Mouse (Mus musculus) CH12.LX (cell line): Measurements from ENCODE around the gene Gm45716. TPM values are rescaled to one million over a fixed set of nuclear protein-coding genes. Genes with fewer than 3 reads are reported as not detected.

Experiments
- DNase-seq: peaks from one replicate; pipeline ENCODE4 v3.0.0-alpha.2; 2013; ENCODE audit errors: extremely low read depth
- H3K27ac ChIP-seq: 2 replicates; pipeline ENCODE4 v1.5.1; 2012; ENCODE audit warnings: low read depth, mild to moderate bottlenecking, control low read depth, moderate library complexity; ENCODE audit not compliant: insufficient read depth
- H3K27me3 ChIP-seq: replicated peaks from 2 replicates; pipeline ENCODE3; 2012; ENCODE audit warnings: inconsistent platforms
- H3K36me3 ChIP-seq, 2 experiments: replicated peaks in 1 of 2; 2 replicates each; pipeline versions ENCODE3 to v1.6.1; 2012; ENCODE audit warnings: inconsistent platforms in 1 of 2, low read length in 1 of 2, mild to moderate bottlenecking in 1 of 2, mixed read lengths in 1 of 2, moderate library complexity in 1 of 2; ENCODE audit not compliant: control insufficient read depth in 1 of 2, insufficient read depth in 1 of 2
- H3K4me1 ChIP-seq, 2 experiments: 2 replicates each; pipeline ENCODE4 v1.6.1; 2012; ENCODE audit warnings: inconsistent platforms in 1 of 2, moderate library complexity in 1 of 2; ENCODE audit not compliant: insufficient read depth in 2 of 2, control insufficient read depth in 1 of 2
- H3K4me2 ChIP-seq: 2 replicates; pipeline ENCODE4 v1.6.1; 2012; ENCODE audit warnings: low read depth, mild to moderate bottlenecking, control low read depth; ENCODE audit not compliant: poor library complexity, insufficient read depth, severe bottlenecking
- H3K4me3 ChIP-seq, 3 experiments: fragments of 150-350 bp in 1 of 3; sonication (generic) in 1 of 3; replicated peaks in 1 of 3; 2 replicates each; pipeline versions ENCODE3 to v1.5.1; 2011 to 2012; ENCODE audit warnings: low read depth in 2 of 3, low read length in 2 of 3, mild to moderate bottlenecking in 2 of 3, moderate library complexity in 2 of 3, control low read depth in 1 of 3, improper control_type of control experiment in 1 of 3, inconsistent platforms in 1 of 3, mixed read lengths in 1 of 3; ENCODE audit not compliant: poor library complexity in 1 of 3
- H3K79me2 ChIP-seq: replicated peaks from 2 replicates; pipeline ENCODE4 v1.6.1; 2012; ENCODE audit warnings: mild to moderate bottlenecking, moderate library complexity; ENCODE audit not compliant: control insufficient read depth, poor library complexity, insufficient read depth, severe bottlenecking; ENCODE audit errors: extremely low read depth
- H3K9ac ChIP-seq: 2 replicates; pipeline ENCODE4 v1.6.1; 2012; ENCODE audit warnings: low read depth, mild to moderate bottlenecking, control low read depth, moderate library complexity; ENCODE audit not compliant: insufficient read depth
- H3K9me3 ChIP-seq: replicated peaks from 2 replicates; pipeline ENCODE3; 2012; ENCODE audit warnings: low read length, inconsistent platforms, mixed read lengths
- CHD1 ChIP-seq: IDR thresholded peaks from 2 replicates; pipeline ENCODE4 v1.6.1; 2012; ENCODE audit warnings: low read depth, low read length, improper control_type of control experiment, inconsistent platforms
- CTCF ChIP-seq, 2 experiments: IDR thresholded peaks in 1 of 2; conservative IDR thresholded peaks in 1 of 2; 2 replicates each; pipeline ENCODE4 v1.5.1; 2011 to 2012; ENCODE audit warnings: low read depth in 2 of 2, low read length in 2 of 2, improper control_type of control experiment in 1 of 2, inconsistent platforms in 1 of 2, mild to moderate bottlenecking in 1 of 2, moderate library complexity in 1 of 2
- E2F4 ChIP-seq: IDR thresholded peaks from 2 replicates; pipeline ENCODE4 v1.6.1; 2011; ENCODE audit warnings: low read depth, low read length, improper control_type of control experiment; ENCODE audit not compliant: insufficient replicate concordance
- GABPA ChIP-seq: IDR thresholded peaks from 2 replicates; pipeline ENCODE4 v1.6.1; 2012; ENCODE audit warnings: low read depth, low read length, improper control_type of control experiment, inconsistent platforms; ENCODE audit not compliant: insufficient replicate concordance
- IRF4 ChIP-seq: IDR thresholded peaks from 2 replicates; pipeline ENCODE4 v1.6.1; 2014; ENCODE audit warnings: low read depth, mild to moderate bottlenecking, inconsistent platforms, low read length, improper control_type of control experiment
- JUN ChIP-seq: IDR thresholded peaks from 2 replicates; pipeline ENCODE4 v1.6.1; 2011; ENCODE audit warnings: low read depth, mild to moderate bottlenecking, low read length, improper control_type of control experiment, moderate library complexity; ENCODE audit not compliant: insufficient read depth
- KAT2A ChIP-seq: IDR thresholded peaks from 2 replicates; pipeline ENCODE4 v1.6.1; 2012; ENCODE audit warnings: low read length, improper control_type of control experiment, inconsistent platforms; ENCODE audit not compliant: insufficient replicate concordance
- MAFK ChIP-seq: IDR thresholded peaks from 2 replicates; pipeline ENCODE4 v1.6.1; 2011; ENCODE audit warnings: low read length, improper control_type of control experiment; ENCODE audit not compliant: insufficient replicate concordance
- MAX ChIP-seq: IDR thresholded peaks from 2 replicates; pipeline ENCODE4 v1.6.1; 2011; ENCODE audit warnings: low read length, improper control_type of control experiment
- MAZ ChIP-seq: IDR thresholded peaks from 2 replicates; pipeline ENCODE4 v1.6.1; 2012; ENCODE audit warnings: low read depth, mild to moderate bottlenecking, inconsistent platforms, low read length, improper control_type of control experiment, moderate library complexity
- MEF2A ChIP-seq: IDR thresholded peaks from 2 replicates; pipeline ENCODE4 v1.6.1; 2014; ENCODE audit warnings: low read depth, mild to moderate bottlenecking, inconsistent platforms, low read length, improper control_type of control experiment, borderline replicate concordance
- NELFE ChIP-seq: IDR thresholded peaks from 2 replicates; pipeline ENCODE4 v1.6.1; 2011; ENCODE audit warnings: low read depth, low read length, improper control_type of control experiment
- PAX5 ChIP-seq: IDR thresholded peaks from 2 replicates; pipeline ENCODE4 v1.6.1; 2012; ENCODE audit warnings: low read length, inconsistent platforms, mixed read lengths
- POLR2AphosphoS2 ChIP-seq: IDR thresholded peaks from 2 replicates; pipeline ENCODE4 v1.6.1; 2011; ENCODE audit warnings: low read depth, low read length, improper control_type of control experiment
- RAD21 ChIP-seq: IDR thresholded peaks from 2 replicates; pipeline ENCODE4 v1.6.1; 2011; ENCODE audit warnings: low read depth, mild to moderate bottlenecking, low read length, improper control_type of control experiment, moderate library complexity
- RCOR1 ChIP-seq: conservative IDR thresholded peaks from 2 replicates; pipeline ENCODE4 v1.6.1; 2012; ENCODE audit warnings: low read depth, mild to moderate bottlenecking, inconsistent platforms, low read length, improper control_type of control experiment
- SMC3 ChIP-seq: IDR thresholded peaks from 2 replicates; pipeline ENCODE4 v1.6.1; 2011; ENCODE audit warnings: low read depth, low read length, improper control_type of control experiment
- TBP ChIP-seq: conservative IDR thresholded peaks from 2 replicates; pipeline ENCODE4 v1.6.1; 2011; ENCODE audit warnings: low read depth, low read length, improper control_type of control experiment
- TCF12 ChIP-seq: IDR thresholded peaks from 2 replicates; pipeline ENCODE4 v1.6.1; 2014; ENCODE audit warnings: low read depth, mild to moderate bottlenecking, inconsistent platforms, low read length, improper control_type of control experiment
- UBTF ChIP-seq: IDR thresholded peaks from 2 replicates; pipeline ENCODE4 v1.6.1; 2012; ENCODE audit warnings: low read depth, mild to moderate bottlenecking, inconsistent platforms, low read length, improper control_type of control experiment, moderate library complexity
- USF2 ChIP-seq: conservative IDR thresholded peaks from 2 replicates; pipeline ENCODE4 v1.6.1; 2011; ENCODE audit warnings: low read depth, low read length, improper control_type of control experiment
- ZC3H11A ChIP-seq: IDR thresholded peaks from 2 replicates; pipeline ENCODE4 v1.6.1; 2012; ENCODE audit warnings: low read depth, mild to moderate bottlenecking, inconsistent platforms, low read length, improper control_type of control experiment
- ZMIZ1 ChIP-seq: IDR thresholded peaks from 2 replicates; pipeline ENCODE4 v1.6.1; 2012; ENCODE audit warnings: low read depth, mild to moderate bottlenecking, inconsistent platforms, low read length, improper control_type of control experiment
- dilution Hi-C: fragments of 300-500 bp; cut with MboI; formaldehyde crosslinking; loops from 2 replicates; pipeline ENCODE4 v1.14.3; 2020; ENCODE audit warnings: low sequenced_read_pairs; ENCODE audit not compliant: extremely low pct_unique_long_range_greater_than_20kb, extremely low pct_ligation_motif_present
- in situ Hi-C: fragments of 300-500 bp; cut with MboI; formaldehyde crosslinking; loops from 3 replicates; pipeline ENCODE4 v1.14.3; 2019; ENCODE audit warnings: low sequenced_read_pairs, low pct_ligation_motif_present, low pct_unique_long_range_greater_than_20kb, mixed read lengths
- polyA plus RNA-seq: library from polyadenylated mRNA; unstranded; fragments of >175 nt; gene quantifications from 2 replicates; pipeline ENCODE4 v1.2.1, GENCODE M21; 2012; ENCODE audit warnings: low read depth; ENCODE audit not compliant: insufficient read length
- total RNA-seq, 2 experiments: library from RNA; depleted of rRNA; stranded (reverse); fragments of 300-350 nt in 1 of 2; fragments of >200 nt in 1 of 2; gene quantifications; 2 replicates each; pipeline ENCODE4 v1.2.3; 2012 to 2014

Gm45716 gene
- total and polyA plus RNA-seq, 3 experiments, result 3.0 to 15.9 (median 9.9) TPM

GRCm38 (mm10) chr11:90169200-90170013 is 18.1 kb upstream of the Gm45716 start (continued):
- no peak for TF ChIP-seq JUN

- TF ChIP-seq NELFE, result peak; percentile 31; the same call in 1 of the 2 replicates
- peak; percentile 88 for TF ChIP-seq ZC3H11A
- TF ChIP-seq TCF12, result no peak
- TF ChIP-seq RAD21, result peak; percentile 98
- TF ChIP-seq CHD1, result no peak
- no peak for TF ChIP-seq USF2
- TF ChIP-seq MEF2A, result no peak
- peak; percentile 95 for TF ChIP-seq SMC3
- no peak for TF ChIP-seq MAZ
- no peak for TF ChIP-seq POLR2AphosphoS2
- peak; percentile 93 to 98 for TF ChIP-seq CTCF (conservative IDR thresholded peaks at IDR 0.05 in 1 of 2, IDR thresholded peaks at IDR 0.05 in 1 of 2; ENCODE audit: low read depth in 2 of 2, low read length in 2 of 2)
- no peak for TF ChIP-seq TBP
- TF ChIP-seq PAX5, result no peak
- TF ChIP-seq E2F4, result no peak
- no peak for TF ChIP-seq MAX
- 0 out of 2 replicates have a peak, but pooled peaks have one; percentile 22 for TF ChIP-seq IRF4
- TF ChIP-seq KAT2A, result no peak
- TF ChIP-seq, all 38 proteins: peak for 6
- H3K36me3 ChIP-seq, result no peaks in the 10 kb centered on the region
- in situ Hi-C loops (loop anchor here (25.0 kb wide), 1 partner anchor 633 kb away; no protein-coding TSS in a partner anchor), dilution Hi-C loops (no loop called here)
- no peak overlapping the region for H3K4me3 ChIP-seq
- H3K79me2 ChIP-seq, result no peaks in the 10 kb centered on the region
- peaks cover 0 to 13% of the 10 kb centered on the region in 2 experiments; a peak in 2 of 4 replicates for H3K4me1 ChIP-seq
- no peak overlapping the region for H3K27ac ChIP-seq
- H3K9me3 ChIP-seq, result no peaks in the 10 kb centered on the region
- DNase-seq, result peak; percentile 56
- H3K4me2 ChIP-seq, result no peak overlapping the region
- H3K9ac ChIP-seq, result no peak overlapping the region
- no peaks in the 10 kb centered on the region for H3K27me3 ChIP-seq
Measured at GRCm38 (mm10) chr11:90170014-90170320, 17.5 kb upstream of the Gm45716 start.

- in situ Hi-C loops, result loop anchor here (25.0 kb wide), 1 partner anchor 635 kb away; no protein-coding TSS in a partner anchor
- H3K36me3 ChIP-seq, result no peaks in the 10 kb centered on the region
- DNase-seq, result no peak
- no peaks in the 10 kb centered on the region for H3K27me3 ChIP-seq
- peaks cover under 1 to 13% of the 10 kb centered on the region in 2 experiments; a peak in 2 of 4 replicates for H3K4me1 ChIP-seq
- H3K79me2 ChIP-seq, result no peaks in the 10 kb centered on the region
- H3K4me2 ChIP-seq, result no peak overlapping the region
- no peak overlapping the region for H3K4me3 ChIP-seq
- H3K9ac ChIP-seq, result no peak overlapping the region
- no peaks in the 10 kb centered on the region for H3K9me3 ChIP-seq
- no peak for TF ChIP-seq E2F4
- TF ChIP-seq GABPA, result no peak
- TF ChIP-seq MEF2A, result no peak
- no peak for TF ChIP-seq ZMIZ1
- TF ChIP-seq JUN, result no peak
- no peak for TF ChIP-seq RCOR1
- TF ChIP-seq MAFK, result no peak
- TF ChIP-seq KAT2A, result no peak
- TF ChIP-seq CTCF (conservative IDR thresholded peaks at IDR 0.05 in 1 of 2, IDR thresholded peaks at IDR 0.05 in 1 of 2; ENCODE audit: low read depth in 2 of 2, low read length in 2 of 2), result no peak
- no peak for TF ChIP-seq TCF12
- TF ChIP-seq MAX, result no peak
- no peak for TF ChIP-seq UBTF
- dilution Hi-C loops, result no loop called here
- H3K27ac ChIP-seq, result no peak overlapping the region
Measured at GRCm38 (mm10) chr11:90172331-90172730, 15.2 kb upstream of the Gm45716 start.
